Mouse (Mus musculus): ENCODE measurements around the gene Pcp4l1. TPM values are rescaled to one million over a fixed set of nuclear protein-coding genes. Genes with fewer than 3 reads are reported as not detected.

Pcp4l1 gene
- total RNA-seq, 2 experiments from 2014 or later, result 3.2 TPM; not detected in 1

GRCm38 (mm10) chr1:171192283-171192682 lies 3.8 kb downstream of the Pcp4l1 start:
- ATAC-seq (replicated peaks; ENCODE audit: low FRiP score, poor library complexity, severe bottlenecking), result no peak

GRCm38 (mm10) chr1:171190832-171191231 lies 5.2 kb downstream of the Pcp4l1 start:
- no peak for ATAC-seq (replicated peaks; ENCODE audit: low FRiP score, poor library complexity, severe bottlenecking)

GRCm38 (mm10) chr1:171189476-171190114 lies 6.5 kb downstream of the Pcp4l1 start:
- ATAC-seq (replicated peaks; ENCODE audit: low FRiP score, poor library complexity, severe bottlenecking), result no peak

- no peak for ATAC-seq (replicated peaks; ENCODE audit: low FRiP score, poor library complexity, severe bottlenecking)
Observed at GRCm38 (mm10) chr1:171189046-171189445, 7.0 kb downstream of the Pcp4l1 start.

GRCm38 (mm10) chr1:171187851-171188700 lies 8.0 kb downstream of the Pcp4l1 start:
- ATAC-seq (replicated peaks; ENCODE audit: low FRiP score, poor library complexity, severe bottlenecking), result no peak

GRCm38 (mm10) chr1:171185655-171186054 lies 10.4 kb downstream of the Pcp4l1 start:
- ATAC-seq (replicated peaks; ENCODE audit: low FRiP score, poor library complexity, severe bottlenecking), result no peak

- ATAC-seq (replicated peaks; ENCODE audit: low FRiP score, poor library complexity, severe bottlenecking), result no peak
Observed at GRCm38 (mm10) chr1:171184314-171184713, 11.8 kb downstream of the Pcp4l1 start.

GRCm38 (mm10) chr1:171183620-171184019 lies 12.4 kb downstream of the Pcp4l1 start:
- ATAC-seq (replicated peaks; ENCODE audit: low FRiP score, poor library complexity, severe bottlenecking), result no peak

GRCm38 (mm10) chr1:171183025-171183424 lies 13.0 kb downstream of the Pcp4l1 start:
- no peak for ATAC-seq (replicated peaks; ENCODE audit: low FRiP score, poor library complexity, severe bottlenecking)

- no peak for ATAC-seq (replicated peaks; ENCODE audit: low FRiP score, poor library complexity, severe bottlenecking)
Observed at GRCm38 (mm10) chr1:171179487-171180171, 16.4 kb downstream of the Pcp4l1 start.

- no peak for ATAC-seq (replicated peaks; ENCODE audit: low FRiP score, poor library complexity, severe bottlenecking)
Observed at GRCm38 (mm10) chr1:171172779-171173178, 23.3 kb downstream of the Pcp4l1 start.

- ATAC-seq (replicated peaks; ENCODE audit: low FRiP score, poor library complexity, severe bottlenecking), result no peak
Observed at GRCm38 (mm10) chr1:171171138-171171537, 24.9 kb downstream of the Pcp4l1 start.

GRCm38 (mm10) chr1:171169913-171170312 lies 26.2 kb downstream of the Pcp4l1 start:
- no peak for ATAC-seq (replicated peaks; ENCODE audit: low FRiP score, poor library complexity, severe bottlenecking)

- ATAC-seq (replicated peaks; ENCODE audit: low FRiP score, poor library complexity, severe bottlenecking), result no peak
Observed at GRCm38 (mm10) chr1:171168906-171169305, 27.2 kb downstream of the Pcp4l1 start.

- ATAC-seq (replicated peaks; ENCODE audit: low FRiP score, poor library complexity, severe bottlenecking), result no peak
Observed at GRCm38 (mm10) chr1:171165629-171166345, 30.3 kb downstream of the Pcp4l1 start.

GRCm38 (mm10) chr1:171164258-171164657 lies 31.8 kb downstream of the Pcp4l1 start:
- no peak for ATAC-seq (replicated peaks; ENCODE audit: low FRiP score, poor library complexity, severe bottlenecking)

GRCm38 (mm10) chr1:171162526-171162925 lies 33.5 kb downstream of the Pcp4l1 start:
- ATAC-seq (replicated peaks; ENCODE audit: low FRiP score, poor library complexity, severe bottlenecking), result no peak

GRCm38 (mm10) chr1:171159485-171159975 lies 36.5 kb downstream of the Pcp4l1 start:
- ATAC-seq (replicated peaks; ENCODE audit: low FRiP score, poor library complexity, severe bottlenecking), result no peak

GRCm38 (mm10) chr1:171157965-171158364 lies 38.1 kb downstream of the Pcp4l1 start:
- no peak for ATAC-seq (replicated peaks; ENCODE audit: low FRiP score, poor library complexity, severe bottlenecking)

GRCm38 (mm10) chr1:171156644-171157043 lies 39.4 kb downstream of the Pcp4l1 start:
- ATAC-seq (replicated peaks; ENCODE audit: low FRiP score, poor library complexity, severe bottlenecking), result no peak
